Mouse (Mus musculus) heart, adult 2 months (tissue): ENCODE results near the gene Cacng6. TPM values are rescaled to one million over a fixed set of nuclear protein-coding genes. Genes with fewer than 3 reads are reported as not detected.

Experiments
- DNase-seq, 2 experiments: peaks; one replicate each; pipeline ENCODE4 v3.0.0; 2021
- H3K27ac ChIP-seq: fragments of 200-600 bp; 2 replicates; pipeline ENCODE4 v1.8.1; 2022
- H3K27me3 ChIP-seq: fragments of 200-500 bp; 2 replicates; pipeline ENCODE4 v1.6.1; 2012; ENCODE audit warnings: mild to moderate bottlenecking, low read length, inconsistent platforms, mixed read lengths; ENCODE audit not compliant: control insufficient read depth, insufficient read depth
- H3K36me3 ChIP-seq: fragments of 200-500 bp; 2 replicates; pipeline ENCODE4 v1.6.1; 2012; ENCODE audit warnings: low read length, inconsistent platforms; ENCODE audit not compliant: control insufficient read depth, insufficient read depth
- H3K4me1 ChIP-seq: fragments of 200-500 bp; 2 replicates; pipeline ENCODE4 v1.6.1; 2011; ENCODE audit warnings: low read length; ENCODE audit not compliant: control insufficient read depth, insufficient read depth
- H3K4me3 ChIP-seq: fragments of 200-600 bp; 2 replicates; pipeline ENCODE4 v1.8.1; 2022
- H3K79me2 ChIP-seq: fragments of 200-500 bp; replicated peaks from 2 replicates; pipeline ENCODE4 v1.6.1; 2012; ENCODE audit warnings: mild to moderate bottlenecking, inconsistent platforms, low read length, moderate library complexity, mixed read lengths; ENCODE audit not compliant: control insufficient read depth, insufficient read depth
- H3K9ac ChIP-seq: fragments of 200-500 bp; 2 replicates; pipeline ENCODE4 v1.6.1; 2012; ENCODE audit warnings: low read depth, mild to moderate bottlenecking, control low read depth, inconsistent platforms, low read length, mixed read lengths
- CTCF ChIP-seq: fragments of 200-600 bp; IDR thresholded peaks from 2 replicates; pipeline ENCODE4 v1.8.1; 2022; ENCODE audit warnings: antibody characterized with exemption, mild to moderate bottlenecking, moderate library complexity
- WGBS: fragments of 180-500 bp; shearing (Covaris S2); methylation state at CpG from one replicate; pipeline ENCODE4 v1.1.7; 2018; 5-methylcytosine and 5-hydroxymethylcytosine counted together
- intact Hi-C: fragments of 180-260 bp; cut with DNase I; formaldehyde crosslinking; loops from one replicate; pipeline ENCODE4 v1.15.1; 2025
- microRNA-seq, 2 experiments: library from miRNA; unstranded; fragments of <30 nt; microRNA quantifications; one replicate each; pipeline ENCODE4 v1.2.0; 2021
- polyA plus RNA-seq: library from polyadenylated mRNA; depleted of rRNA; stranded (reverse); fragments of >200 nt; gene quantifications from 2 replicates; pipeline ENCODE4 v1.2.3, GENCODE M21; 2012; rRNA removed
- total RNA-seq, 2 experiments: library from RNA; stranded (reverse); gene quantifications; 2 replicates each; pipeline ENCODE4 v1.2.3; 2021

Cacng6 gene
- total and polyA plus RNA-seq, 3 experiments = 0.78 to 2.5 (median 1.9) TPM

DNA sequence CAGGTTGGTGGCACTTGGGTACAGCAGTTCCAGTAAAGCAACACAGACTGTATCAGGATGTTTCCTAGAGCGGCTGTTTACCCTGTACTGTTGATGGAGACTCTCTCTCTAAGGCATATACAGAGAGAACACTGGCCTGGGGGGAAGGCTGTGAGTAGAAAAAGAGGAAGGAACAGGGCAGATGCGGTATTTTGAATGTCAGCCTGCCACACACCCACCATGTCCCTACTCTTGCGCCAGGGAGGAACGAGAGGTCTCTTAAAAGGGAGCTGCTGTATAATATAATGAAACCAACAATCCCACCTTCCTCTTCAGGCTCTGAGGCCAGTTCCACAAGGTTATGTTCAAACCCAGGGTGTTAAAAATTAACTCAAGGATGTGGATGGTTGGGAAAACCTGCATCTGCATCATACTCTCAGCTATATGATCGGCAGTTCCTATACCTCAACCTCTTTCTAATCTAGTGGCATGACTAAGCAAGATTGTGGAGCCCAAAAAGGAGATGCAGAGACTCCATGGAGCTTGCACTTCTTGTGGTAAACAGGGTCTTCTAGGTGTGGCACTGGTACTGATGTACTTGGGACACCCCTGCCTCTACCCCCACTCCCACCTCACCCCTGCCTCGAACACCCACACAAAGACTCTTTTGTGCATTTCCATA lies 58.1 kb downstream of the Cacng6 start:
- no peak overlapping the region for H3K4me3 ChIP-seq
- no peak for TF ChIP-seq CTCF
- intact Hi-C loops = no loop called here
- DNase-seq = no peak
- WGBS = 70% methylated on average over 6 of the region's 6 CpGs
- H3K36me3 ChIP-seq = no peaks in the 10 kb centered on the region
- no peaks in the 10 kb centered on the region for H3K27me3 ChIP-seq
- H3K9ac ChIP-seq = no peak overlapping the region
- H3K27ac ChIP-seq = no peak overlapping the region
- H3K79me2 ChIP-seq = no peaks in the 10 kb centered on the region
- H3K4me1 ChIP-seq = no peaks in the 10 kb centered on the region

Small RNA genes lying within 50 kb of the gene (microRNA-seq; reads per million reads assigned to microRNA genes)
- 4.2 to 6.2 reads per million in 2 experiments for gene Gm23450

Other genes with a start within 250 kb of the Cacng6 start
- under 1 TPM in 1 of 2 experiments, not detected in 1; 0.13 TPM for gene Nlrp12, start 174.5 kb upstream of the Cacng6 start, total RNA-seq
- 0.14 TPM in 1 of 2 replicates, not detected in the other for gene Nlrp12, start 174.5 kb upstream of the Cacng6 start, polyA plus RNA-seq
- 100 to 1,000 TPM; 131 to 139 TPM for gene Myadm, start 135.1 kb upstream of the Cacng6 start, total RNA-seq
- 397 and 685 TPM in 2 replicates for gene Myadm, start 135.1 kb upstream of the Cacng6 start, polyA plus RNA-seq
- 1 to 10 TPM in 1 of 2 experiments, under 1 TPM in 1; 0.89 to 3.0 TPM for gene Prkcg, start 135.0 kb upstream of the Cacng6 start, total RNA-seq
- 4.5 and 4.7 TPM in 2 replicates for gene Prkcg, start 135.0 kb upstream of the Cacng6 start, polyA plus RNA-seq
- 1 to 10 TPM; 4.3 to 5.4 TPM for gene Cacng7, start 91.2 kb upstream of the Cacng6 start, total RNA-seq
- 6.7 and 7.7 TPM in 2 replicates for gene Cacng7, start 91.2 kb upstream of the Cacng6 start, polyA plus RNA-seq
- not detected for gene Cacng8, start 33.5 kb upstream of the Cacng6 start, total RNA-seq
- not detected in 2 replicates for gene Cacng8, start 33.5 kb upstream of the Cacng6 start, polyA plus RNA-seq
- gene Tarm1, start 78.4 kb downstream of the Cacng6 start, total RNA-seq = not detected
- 0.16 and 0.20 TPM in 2 replicates for gene Tarm1, start 78.4 kb downstream of the Cacng6 start, polyA plus RNA-seq
- gene Oscar, start 192.0 kb downstream of the Cacng6 start, total RNA-seq = under 1 TPM in 1 of 2 experiments, not detected in 1; 0.21 TPM
- gene Oscar, start 192.0 kb downstream of the Cacng6 start, polyA plus RNA-seq = 0.45 and 0.91 TPM in 2 replicates
- 1,000 to 10,000 TPM; 1,765 to 2,117 TPM for gene Ndufa3, start 193.2 kb downstream of the Cacng6 start, total RNA-seq
- gene Ndufa3, start 193.2 kb downstream of the Cacng6 start, polyA plus RNA-seq = 956 and 1,299 TPM in 2 replicates
- 10 to 100 TPM; 16.9 to 21.1 TPM for gene Tfpt, start 205.7 kb downstream of the Cacng6 start, total RNA-seq
- 8.0 and 8.8 TPM in 2 replicates for gene Tfpt, start 205.7 kb downstream of the Cacng6 start, polyA plus RNA-seq
- gene Prpf31, start 205.8 kb downstream of the Cacng6 start, total RNA-seq = 10 to 100 TPM; 24.1 to 24.4 TPM
- gene Prpf31, start 205.8 kb downstream of the Cacng6 start, polyA plus RNA-seq = 21.5 and 30.3 TPM in 2 replicates
- gene Cnot3, start 221.1 kb downstream of the Cacng6 start, total RNA-seq = 10 to 100 TPM; 22.1 to 23.1 TPM
- 20.3 and 33.2 TPM in 2 replicates for gene Cnot3, start 221.1 kb downstream of the Cacng6 start, polyA plus RNA-seq
- gene Leng1, start 241.6 kb downstream of the Cacng6 start, total RNA-seq = 10 to 100 TPM; 11.8 to 12.8 TPM
- 4.8 and 5.9 TPM in 2 replicates for gene Leng1, start 241.6 kb downstream of the Cacng6 start, polyA plus RNA-seq